Mouse (Mus musculus): ENCODE results near the gene Ddc. TPM values are rescaled to one million over a fixed set of nuclear protein-coding genes. Genes with fewer than 3 reads are reported as not detected.

Ddc gene
- polyA plus RNA-seq, 1 experiment from 2014 or later, result 4.9 TPM

GRCm38 (mm10) chr11:11777796-11778195 lies 120.1 kb downstream of the Ddc start:
- Histone ChIP-seq H3K36me3 (no peaks in the 10 kb centered on the region), H3K27me3 (replicated peaks) (no peaks in the 10 kb centered on the region), H3K4me3 (no peak overlapping the region), H3K4me1 (no peaks in the 10 kb centered on the region), H3K9me3 (no peaks in the 10 kb centered on the region), H3K27ac (no peak overlapping the region), H3K9ac (no peak overlapping the region), H3K4me2 (replicated peaks) (no peak overlapping the region)
- WGBS, result 92% methylated on average over 2 of the region's 2 CpGs
- ATAC-seq (ENCODE audit: low FRiP score, low read depth), result no peak

- ATAC-seq (ENCODE audit: low FRiP score, low read depth), result no peak
- no peaks in the 10 kb centered on the region for H3K36me3 ChIP-seq
- 59% methylated on average over 3 of the region's 3 CpGs for WGBS
Measured at GRCm38 (mm10) chr11:11777246-11777645, 120.7 kb downstream of the Ddc start.

GRCm38 (mm10) chr11:11776822-11777174 lies 121.1 kb downstream of the Ddc start:
- H3K36me3 ChIP-seq, result no peaks in the 10 kb centered on the region
- 86% methylated on average over 7 of the region's 7 CpGs for WGBS
- H3K27ac ChIP-seq, result no peak overlapping the region
- no peak for ATAC-seq (ENCODE audit: low FRiP score, low read depth)
- H3K4me3 ChIP-seq, result no peak overlapping the region
- H3K4me1 ChIP-seq, result no peaks in the 10 kb centered on the region
- H3K9me3 ChIP-seq, result no peaks in the 10 kb centered on the region
- no peaks in the 10 kb centered on the region for H3K27me3 ChIP-seq (replicated peaks)
- H3K4me2 ChIP-seq (replicated peaks), result no peak overlapping the region
- H3K9ac ChIP-seq, result no peak overlapping the region

More at GRCm38 (mm10) chr11:11777246-11777645, 120.7 kb downstream of the Ddc start:
- no peak overlapping the region for H3K27ac ChIP-seq
- H3K4me1 ChIP-seq, result no peaks in the 10 kb centered on the region
- H3K27me3 ChIP-seq (replicated peaks), result no peaks in the 10 kb centered on the region
- H3K9me3 ChIP-seq, result no peaks in the 10 kb centered on the region
- H3K4me2 ChIP-seq (replicated peaks), result no peak overlapping the region
- no peak overlapping the region for H3K9ac ChIP-seq
- H3K4me3 ChIP-seq, result no peak overlapping the region

- H3K4me1 ChIP-seq, result no peaks in the 10 kb centered on the region
- no peak overlapping the region for H3K27ac ChIP-seq
- H3K36me3 ChIP-seq, result no peaks in the 10 kb centered on the region
- no peak overlapping the region for H3K4me2 ChIP-seq (replicated peaks)
- WGBS, result 75% methylated on average over 4 of the region's 4 CpGs
- no peak overlapping the region for H3K9ac ChIP-seq
- no peak for ATAC-seq (ENCODE audit: low FRiP score, low read depth)
- no peaks in the 10 kb centered on the region for H3K9me3 ChIP-seq
- no peak overlapping the region for H3K4me3 ChIP-seq
- no peaks in the 10 kb centered on the region for H3K27me3 ChIP-seq (replicated peaks)
Measured at GRCm38 (mm10) chr11:11776071-11776821, 121.7 kb downstream of the Ddc start.

GRCm38 (mm10) chr11:11774893-11775292 lies 123.1 kb downstream of the Ddc start:
- Histone ChIP-seq H3K9ac (no peak overlapping the region), H3K36me3 (no peaks in the 10 kb centered on the region)
- ATAC-seq (ENCODE audit: low FRiP score, low read depth), result no peak

GRCm38 (mm10) chr11:11774384-11774783 lies 123.6 kb downstream of the Ddc start:
- no peak overlapping the region for H3K9ac ChIP-seq
- 95% methylated on average over 4 of the region's 4 CpGs for WGBS
- H3K36me3 ChIP-seq, result no peaks in the 10 kb centered on the region
- no peak overlapping the region for H3K4me2 ChIP-seq (replicated peaks)
- no peaks in the 10 kb centered on the region for H3K4me1 ChIP-seq
- H3K27me3 ChIP-seq (replicated peaks), result no peaks in the 10 kb centered on the region
- ATAC-seq (ENCODE audit: low FRiP score, low read depth), result no peak
- H3K27ac ChIP-seq, result no peak overlapping the region
- H3K9me3 ChIP-seq, result no peaks in the 10 kb centered on the region
- no peak overlapping the region for H3K4me3 ChIP-seq

More at GRCm38 (mm10) chr11:11774893-11775292, 123.1 kb downstream of the Ddc start:
- no peak overlapping the region for H3K4me3 ChIP-seq
- WGBS, result 91% methylated on average over 5 of the region's 5 CpGs
- H3K9me3 ChIP-seq, result no peaks in the 10 kb centered on the region
- no peak overlapping the region for H3K4me2 ChIP-seq (replicated peaks)
- H3K27ac ChIP-seq, result no peak overlapping the region
- H3K4me1 ChIP-seq, result no peaks in the 10 kb centered on the region
- H3K27me3 ChIP-seq (replicated peaks), result no peaks in the 10 kb centered on the region

GRCm38 (mm10) chr11:11772196-11772595 lies 125.7 kb downstream of the Ddc start:
- Histone ChIP-seq H3K27me3 (replicated peaks) (no peaks in the 10 kb centered on the region), H3K4me1 (no peaks in the 10 kb centered on the region), H3K27ac (no peak overlapping the region), H3K4me2 (replicated peaks) (no peak overlapping the region), H3K4me3 (no peak overlapping the region), H3K36me3 (no peaks in the 10 kb centered on the region), H3K9ac (no peak overlapping the region), H3K9me3 (no peaks in the 10 kb centered on the region)
- WGBS, result 93% methylated on average over 4 of the region's 4 CpGs
- no peak for ATAC-seq (ENCODE audit: low FRiP score, low read depth)

GRCm38 (mm10) chr11:11770691-11771090 lies 127.3 kb downstream of the Ddc start:
- Histone ChIP-seq H3K27me3 (replicated peaks) (no peaks in the 10 kb centered on the region), H3K36me3 (no peaks in the 10 kb centered on the region)
- no peak for ATAC-seq (ENCODE audit: low FRiP score, low read depth)

GRCm38 (mm10) chr11:11769281-11769680 lies 128.7 kb downstream of the Ddc start:
- Histone ChIP-seq H3K4me1 (no peaks in the 10 kb centered on the region), H3K9ac (no peak overlapping the region), H3K27ac (no peak overlapping the region), H3K36me3 (no peaks in the 10 kb centered on the region), H3K4me3 (no peak overlapping the region), H3K4me2 (replicated peaks) (no peak overlapping the region), H3K9me3 (no peaks in the 10 kb centered on the region), H3K27me3 (replicated peaks) (no peaks in the 10 kb centered on the region)
- no peak for ATAC-seq (ENCODE audit: low FRiP score, low read depth)
- WGBS, result 95% methylated on average over 20 of the region's 20 CpGs

More at GRCm38 (mm10) chr11:11770691-11771090, 127.3 kb downstream of the Ddc start:
- H3K9me3 ChIP-seq, result no peaks in the 10 kb centered on the region
- H3K27ac ChIP-seq, result no peak overlapping the region
- H3K4me3 ChIP-seq, result no peak overlapping the region
- H3K9ac ChIP-seq, result no peak overlapping the region
- H3K4me1 ChIP-seq, result no peaks in the 10 kb centered on the region
- no peak overlapping the region for H3K4me2 ChIP-seq (replicated peaks)
- 78% methylated on average over 3 of the region's 3 CpGs for WGBS

- 96% methylated on average over 2 of the region's 2 CpGs for WGBS
- Histone ChIP-seq H3K9ac (no peak overlapping the region), H3K27me3 (replicated peaks) (no peaks in the 10 kb centered on the region), H3K4me1 (no peaks in the 10 kb centered on the region), H3K9me3 (no peaks in the 10 kb centered on the region), H3K4me3 (no peak overlapping the region), H3K36me3 (no peaks in the 10 kb centered on the region), H3K27ac (no peak overlapping the region), H3K4me2 (replicated peaks) (no peak overlapping the region)
- ATAC-seq (ENCODE audit: low FRiP score, low read depth), result no peak
Measured at GRCm38 (mm10) chr11:11768057-11768456, 129.9 kb downstream of the Ddc start.

GRCm38 (mm10) chr11:11766736-11767135 lies 131.2 kb downstream of the Ddc start:
- ATAC-seq (ENCODE audit: low FRiP score, low read depth), result no peak
- no peaks in the 10 kb centered on the region for H3K4me1 ChIP-seq
- no peaks in the 10 kb centered on the region for H3K36me3 ChIP-seq
- no peak overlapping the region for H3K4me3 ChIP-seq
- no peak overlapping the region for H3K27ac ChIP-seq
- no peaks in the 10 kb centered on the region for H3K9me3 ChIP-seq
- H3K4me2 ChIP-seq (replicated peaks), result no peak overlapping the region
- H3K27me3 ChIP-seq (replicated peaks), result no peaks in the 10 kb centered on the region
- H3K9ac ChIP-seq, result no peak overlapping the region

GRCm38 (mm10) chr11:11766105-11766504 lies 131.8 kb downstream of the Ddc start:
- no peak overlapping the region for H3K27ac ChIP-seq
- H3K9ac ChIP-seq, result no peak overlapping the region
- no peaks in the 10 kb centered on the region for H3K4me1 ChIP-seq
- H3K4me2 ChIP-seq (replicated peaks), result no peak overlapping the region
- H3K4me3 ChIP-seq, result no peak overlapping the region
- no peaks in the 10 kb centered on the region for H3K36me3 ChIP-seq
- WGBS, result 74% methylated on average over 1 of the region's 1 CpGs
- H3K27me3 ChIP-seq (replicated peaks), result no peaks in the 10 kb centered on the region
- H3K9me3 ChIP-seq, result no peaks in the 10 kb centered on the region
- no peak for ATAC-seq (ENCODE audit: low FRiP score, low read depth)

GRCm38 (mm10) chr11:11765414-11765813 lies 132.5 kb downstream of the Ddc start:
- H3K4me1 ChIP-seq, result no peaks in the 10 kb centered on the region
- no peaks in the 10 kb centered on the region for H3K9me3 ChIP-seq
- H3K4me3 ChIP-seq, result no peak overlapping the region
- H3K9ac ChIP-seq, result no peak overlapping the region
- no peaks in the 10 kb centered on the region for H3K36me3 ChIP-seq
- 84% methylated on average over 1 of the region's 1 CpGs for WGBS
- no peaks in the 10 kb centered on the region for H3K27me3 ChIP-seq (replicated peaks)
- H3K27ac ChIP-seq, result no peak overlapping the region
- ATAC-seq (ENCODE audit: low FRiP score, low read depth), result no peak
- no peak overlapping the region for H3K4me2 ChIP-seq (replicated peaks)
